Mouse (Mus musculus) left cerebral cortex, postnatal 4 days (tissue): ENCODE measurements at regions not wholly inside any gene's neighbourhood (a gene's known extent, or its start where the extent isn't known, plus 50 kb on each side); places are given as distances from the start of the nearest gene placed in this dataset.

Experiments used
- DNase-seq: peaks from one replicate; pipeline ENCODE4 v3.0.0-alpha.2; 2022
- intact Hi-C: fragments of 180-260 bp; cut with DNase I; formaldehyde crosslinking; loops from one replicate; pipeline ENCODE4 v1.15.1; 2025

- no peak for DNase-seq
- intact Hi-C loops: no loop called here
Observed at GRCm38 (mm10) chr16:78170627-78171605, 130.4 kb upstream of the Cxadr start.

GRCm38 (mm10) chr16:78156876-78157232 lies 144.4 kb upstream of the Cxadr start:
- no peak for DNase-seq
- intact Hi-C loops: loop anchor here (5.0 to 10.0 kb wide), 7 partner anchors 272 to 1030 kb away; partner anchors contain the start of gene Gm11146

GRCm38 (mm10) chr16:78156138-78156875 lies 145.0 kb upstream of the Cxadr start:
- DNase-seq: peak; percentile 52
- intact Hi-C loops: loop anchor here (5.0 to 10.0 kb wide), 7 partner anchors 272 to 1029 kb away; partner anchors contain the start of gene Gm11146

- intact Hi-C loops: loop anchor here (5.0 to 10.0 kb wide), 5 partner anchors 269 to 917 kb away; no protein-coding TSS in a partner anchor
- no peak for DNase-seq
Observed at GRCm38 (mm10) chr16:78153899-78154605, 147.2 kb upstream of the Cxadr start.

- no peak for DNase-seq
- intact Hi-C loops: no loop called here
Observed at GRCm38 (mm10) chr16:78144146-78144545, 157.1 kb upstream of the Cxadr start.

- DNase-seq: peak; percentile 6
- intact Hi-C loops: no loop called here
Observed at GRCm38 (mm10) chr16:78135501-78135900, 165.8 kb upstream of the Cxadr start.

GRCm38 (mm10) chr16:78134531-78134930 lies 166.8 kb upstream of the Cxadr start:
- intact Hi-C loops: no loop called here
- no peak for DNase-seq

- DNase-seq: no peak
- intact Hi-C loops: no loop called here
Observed at GRCm38 (mm10) chr16:78121668-78122067, 179.6 kb upstream of the Cxadr start.

GRCm38 (mm10) chr16:78120346-78120899 lies 180.9 kb upstream of the Cxadr start:
- DNase-seq: no peak
- intact Hi-C loops: no loop called here

- intact Hi-C loops: no loop called here
- DNase-seq: no peak
Observed at GRCm38 (mm10) chr16:78104246-78104645, 197.0 kb upstream of the Cxadr start.

GRCm38 (mm10) chr16:78101415-78102326 lies 199.6 kb upstream of the Cxadr start:
- intact Hi-C loops: no loop called here
- DNase-seq: peak; percentile 57

- no peak for DNase-seq
- intact Hi-C loops: no loop called here
Observed at GRCm38 (mm10) chr16:78099842-78100241, 201.4 kb upstream of the Cxadr start.

GRCm38 (mm10) chr16:78099114-78099513 lies 202.2 kb upstream of the Cxadr start:
- intact Hi-C loops: no loop called here
- DNase-seq: no peak

- intact Hi-C loops: no loop called here
- DNase-seq: no peak
Observed at GRCm38 (mm10) chr16:78098555-78098954, 202.7 kb upstream of the Cxadr start.

GRCm38 (mm10) chr16:78096571-78096970 lies 204.7 kb upstream of the Cxadr start:
- intact Hi-C loops: no loop called here
- DNase-seq: no peak

GRCm38 (mm10) chr16:78090155-78090554 lies 211.1 kb upstream of the Cxadr start:
- no peak for DNase-seq
- intact Hi-C loops: no loop called here

GRCm38 (mm10) chr16:78067532-78068118 lies 233.7 kb upstream of the Cxadr start:
- intact Hi-C loops: no loop called here
- no peak for DNase-seq

GRCm38 (mm10) chr16:78060516-78060915 lies 240.8 kb upstream of the Cxadr start:
- DNase-seq: no peak
- intact Hi-C loops: no loop called here

GRCm38 (mm10) chr16:78057549-78057948 lies 243.7 kb upstream of the Cxadr start:
- DNase-seq: no peak
- intact Hi-C loops: no loop called here
